Comparison of ENCODE assay signal across 8 mouse cellular contexts in genomic region chr11:101315082-101315650, GRCm38 (mm10). TPM values are rescaled to one million over a fixed set of nuclear protein-coding genes. Genes with fewer than 3 reads are reported as not detected.
DNase-seq lines count a peak whose midpoint lies in the region; ATAC-seq and TF ChIP-seq lines count a peak whose summit lies in the region.

No protein-coding gene starts in this region.

- H3K4me3 ChIP-seq in heart, embryonic 13.5 days, result peak overlapping the region; percentile 88
- peak overlapping the region; percentile 81 to 91 for H3K4me3 ChIP-seq in ES-E14 (ENCODE audit: insufficient read depth in 1 of 2, low read depth in 1 of 2, low read length in 2 of 2, poor library complexity in 1 of 2, severe bottlenecking in 1 of 2)
- H3K4me3 ChIP-seq in heart, postnatal 0 days (ENCODE audit: low read depth, low read length), result peak overlapping the region; percentile 93
- peak overlapping the region; percentile 97 for H3K4me3 ChIP-seq in macrophage (ENCODE audit: inconsistent target)

- no peak for ATAC-seq in heart, embryonic 13.5 days (ENCODE audit: extremely low read depth, insufficient number of reproducible peaks, low FRiP score, low TSS enrichment)
- ATAC-seq in heart, postnatal 0 days (ENCODE audit: insufficient read depth, low read depth), result no peak

- peak overlapping the region; percentile 83 for H3K4me2 ChIP-seq in heart, embryonic 13.5 days
- H3K4me2 ChIP-seq in heart, postnatal 0 days (ENCODE audit: low read depth, low read length), result peak overlapping the region; percentile 89

- peak overlapping the region; percentile 97 for H3K9ac ChIP-seq in heart, embryonic 13.5 days
- H3K9ac ChIP-seq in ES-E14 (ENCODE audit: insufficient read depth, low read depth, low read length, poor library complexity, severe bottlenecking), result peak overlapping the region; percentile 92; the same call in 1 of the 2 replicates
- H3K9ac ChIP-seq in heart, postnatal 0 days (replicated peaks; ENCODE audit: low read depth, low read length), result peak overlapping the region; percentile 86

- in situ Hi-C loops in ES-E14 (cut with MboI; ENCODE audit: low sequenced_read_pairs in 2 of 2, unreplicated experiment in 2 of 2), result no loop called here

- H3K36me3 ChIP-seq in heart, embryonic 13.5 days, result peaks cover 25% of the 10 kb centered on the region
- H3K36me3 ChIP-seq in ES-E14 (ENCODE audit: control insufficient read depth, insufficient read depth, low read length, poor library complexity, severe bottlenecking) (peaks cover 16% of the 10 kb centered on the region), macrophage (ENCODE audit: inconsistent target) (peaks cover 15% of the 10 kb centered on the region)
- H3K36me3 ChIP-seq in heart, postnatal 0 days (replicated peaks; ENCODE audit: control insufficient read depth, insufficient read depth, low read length), result peaks cover 20% of the 10 kb centered on the region

- TF ChIP-seq EP300 in heart, postnatal 0 days (IDR thresholded peaks at IDR 0.05; ENCODE audit: low read depth), result no peak

- TF ChIP-seq CTCF in heart, postnatal 0 days (IDR thresholded peaks at IDR 0.05; ENCODE audit: low read depth), result no peak

- H3K27ac ChIP-seq in heart, embryonic 13.5 days (replicated peaks), result peak overlapping the region; percentile 87
- H3K27ac ChIP-seq in ES-E14 (ENCODE audit: insufficient read depth, low read depth, low read length, poor library complexity, severe bottlenecking) (peak overlapping the region; percentile 96; the same call in 1 of the 2 replicates), macrophage (peak overlapping the region; percentile 65)
- peak overlapping the region; percentile 60; the same call in 1 of the 2 replicates for H3K27ac ChIP-seq in heart, postnatal 0 days (ENCODE audit: low read depth)

- H3K4me1 ChIP-seq in heart, embryonic 13.5 days, result peaks cover 17% of the 10 kb centered on the region
- H3K4me1 ChIP-seq in ES-E14 (ENCODE audit: control insufficient read depth in 2 of 2, insufficient read depth in 2 of 2, low read length in 2 of 2, poor library complexity in 1 of 2), result no peaks in the 10 kb centered on the region; a peak in 1 of 4 replicates
- peaks cover 3% of the 10 kb centered on the region; the same call in 1 of the 2 replicates for H3K4me1 ChIP-seq in heart, postnatal 0 days (ENCODE audit: control insufficient read depth, insufficient read depth)

- peaks cover 31% of the 10 kb centered on the region for H3K79me2 ChIP-seq in macrophage (ENCODE audit: inconsistent target)

- intact Hi-C loops in heart, postnatal 36 days (cut with DNase I), result no loop called here

- no peak for DNase-seq in heart, postnatal 36 days
- DNase-seq in ES-E14 (ENCODE audit: low read depth, low spot score), result no peak
- no peak for DNase-seq in heart, postnatal 0 days (ENCODE audit: low spot score)
- no peak for DNase-seq in Muller cell, postnatal 12 days (ENCODE audit: inconsistent ontology term)
- DNase-seq in cerebellum, adult 18-20 months, result no peak
- DNase-seq in urinary bladder, postnatal 10 days (ENCODE audit: low spot score), result no peak

- no peaks in the 10 kb centered on the region for H3K27me3 ChIP-seq in heart, embryonic 13.5 days (replicated peaks)
- no peaks in the 10 kb centered on the region for H3K27me3 ChIP-seq in heart, postnatal 0 days (ENCODE audit: control insufficient read depth, insufficient read depth, low read length)

- H3K9me3 ChIP-seq in heart, embryonic 13.5 days, result no peaks in the 10 kb centered on the region
- H3K9me3 ChIP-seq in ES-E14 (ENCODE audit: control insufficient read depth, insufficient read depth, low read depth, low read length), result no peaks in the 10 kb centered on the region
- H3K9me3 ChIP-seq in heart, postnatal 0 days (replicated peaks; ENCODE audit: control insufficient read depth, low read length), result no peaks in the 10 kb centered on the region

- 79% methylated on average over 8 of the region's 8 CpGs for WGBS in heart, embryonic 13.5 days
- 84% methylated on average over 8 of the region's 8 CpGs for WGBS in heart, postnatal 0 days
- WGBS in macrophage (ENCODE audit: missing documents), result 91% methylated on average over 5 of the region's 8 CpGs

TF ChIP-seq in ES-E14, 5 proteins besides CTCF, POLR2A, EP300 and RAD21:
- TF ChIP-seq CHD2 (IDR thresholded peaks at IDR 0.05; ENCODE audit: low read depth, low read length) (no peak), ZC3H11A (IDR thresholded peaks at IDR 0.05; ENCODE audit: borderline replicate concordance, low read depth, low read length) (no peak), MAFK (IDR thresholded peaks at IDR 0.05; ENCODE audit: insufficient read depth, low read depth, low read length) (no peak), ZNF384 (IDR thresholded peaks at IDR 0.05; ENCODE audit: low read depth, low read length) (no peak; the same call in 1 of the 2 replicates), HCFC1 (IDR thresholded peaks at IDR 0.05; ENCODE audit: borderline replicate concordance, insufficient read depth, low read length) (no peak)

RNA-seq across cellular contexts. Expression of gene Psme3, which starts 0.8 kb away (rescaled TPM):
- 99.0 and 105 TPM in 2 replicates for polyA plus RNA-seq in heart, embryonic 13.5 days (2015; fragmentation: Nextera tagmentation; extraction: Ambion mirVana)
- total RNA-seq in heart, postnatal 36 days (2021), result 10 to 100 TPM; 73.9 to 85.2 TPM
- total RNA-seq in ES-E14 (2012; rRNA removed), result 40.0 and 57.0 TPM in 2 replicates
- total RNA-seq in heart, postnatal 0 days (2014; rRNA removed; ENCODE audit: low replicate concordance), result 44.7 and 52.2 TPM in 2 replicates
- 47.8 and 52.0 TPM in 2 replicates for polyA plus RNA-seq in heart, postnatal 0 days (2015; fragmentation: Nextera tagmentation; extraction: Ambion mirVana)
- total RNA-seq in macrophage (2018; cell fraction: chromatin; rRNA removed), result 100 to 1,000 TPM in 1 of 26 experiments, 10 to 100 TPM in 25; 20.7 to 101 (median 49.4) TPM
- 10 to 100 TPM; 58.1 to 84.9 (median 69.8) TPM for total RNA-seq in macrophage (2018; cell fraction: cytosol; rRNA removed)
- 10 to 100 TPM; 34.0 to 85.5 (median 52.9) TPM for total RNA-seq in macrophage (2018; cell fraction: nucleus; rRNA removed)
- 53.0 to 111 TPM (median 98.6 TPM) in 3 replicates for polyA plus RNA-seq in macrophage (2018)

RNA-seq across cellular contexts. Expression of gene Aoc2, which starts 9.7 kb away (rescaled TPM):
- polyA plus RNA-seq in heart, embryonic 13.5 days (2015; fragmentation: Nextera tagmentation; extraction: Ambion mirVana), result 0.70 and 0.75 TPM in 2 replicates
- 1 to 10 TPM; 1.8 to 2.2 TPM for total RNA-seq in heart, postnatal 36 days (2021)
- 4.6 and 5.0 TPM in 2 replicates for total RNA-seq in ES-E14 (2012; rRNA removed)
- 1.8 and 2.0 TPM in 2 replicates for total RNA-seq in heart, postnatal 0 days (2014; rRNA removed; ENCODE audit: low replicate concordance)
- polyA plus RNA-seq in heart, postnatal 0 days (2015; fragmentation: Nextera tagmentation; extraction: Ambion mirVana), result 0.16 and 0.30 TPM in 2 replicates
- 10 to 100 TPM in 8 of 26 experiments, 1 to 10 TPM in 18; 2.8 to 12.9 (median 8.1) TPM for total RNA-seq in macrophage (2018; cell fraction: chromatin; rRNA removed)
- 1 to 10 TPM in 1 of 26 experiments, under 1 TPM in 25; 0.23 to 1.2 (median 0.44) TPM for total RNA-seq in macrophage (2018; cell fraction: cytosol; rRNA removed)
- 10 to 100 TPM in 1 of 26 experiments, 1 to 10 TPM in 25; 2.0 to 12.2 (median 6.2) TPM for total RNA-seq in macrophage (2018; cell fraction: nucleus; rRNA removed)
- 0.43 to 1.0 TPM (median 0.67 TPM) in 3 replicates for polyA plus RNA-seq in macrophage (2018)

RNA-seq across cellular contexts. Expression of gene Becn1, which starts 13.1 kb away (rescaled TPM):
- polyA plus RNA-seq in heart, embryonic 13.5 days (2015; fragmentation: Nextera tagmentation; extraction: Ambion mirVana), result 128 and 130 TPM in 2 replicates
- 10 to 100 TPM; 88.6 to 98.7 TPM for total RNA-seq in heart, postnatal 36 days (2021)
- total RNA-seq in ES-E14 (2012; rRNA removed), result 80.6 and 89.2 TPM in 2 replicates
- 73.0 and 88.2 TPM in 2 replicates for total RNA-seq in heart, postnatal 0 days (2014; rRNA removed; ENCODE audit: low replicate concordance)
- polyA plus RNA-seq in heart, postnatal 0 days (2015; fragmentation: Nextera tagmentation; extraction: Ambion mirVana), result 98.9 and 107 TPM in 2 replicates
- total RNA-seq in macrophage (2018; cell fraction: chromatin; rRNA removed), result 100 to 1,000 TPM; 148 to 234 (median 192) TPM
- 100 to 1,000 TPM; 109 to 186 (median 126) TPM for total RNA-seq in macrophage (2018; cell fraction: cytosol; rRNA removed)
- 100 to 1,000 TPM; 123 to 187 (median 151) TPM for total RNA-seq in macrophage (2018; cell fraction: nucleus; rRNA removed)
- polyA plus RNA-seq in macrophage (2018), result 89.3 to 112 TPM (median 98.9 TPM) in 3 replicates

RNA-seq across cellular contexts. Expression of gene Aoc3, which starts 15.2 kb away (rescaled TPM):
- polyA plus RNA-seq in heart, embryonic 13.5 days (2015; fragmentation: Nextera tagmentation; extraction: Ambion mirVana), result 0.28 and 0.32 TPM in 2 replicates
- 10 to 100 TPM; 13.5 to 16.7 TPM for total RNA-seq in heart, postnatal 36 days (2021)
- total RNA-seq in ES-E14 (2012; rRNA removed), result 0.62 and 0.95 TPM in 2 replicates
- 14.4 and 23.9 TPM in 2 replicates for total RNA-seq in heart, postnatal 0 days (2014; rRNA removed; ENCODE audit: low replicate concordance)
- 2.5 and 2.8 TPM in 2 replicates for polyA plus RNA-seq in heart, postnatal 0 days (2015; fragmentation: Nextera tagmentation; extraction: Ambion mirVana)
- total RNA-seq in macrophage (2018; cell fraction: chromatin; rRNA removed), result under 1 TPM in 3 of 26 experiments, not detected in 23; 0.13 to 0.92 (median 0.20) TPM
- total RNA-seq in macrophage (2018; cell fraction: cytosol; rRNA removed), result not detected
- under 1 TPM in 4 of 26 experiments, not detected in 22; 0.15 to 0.41 (median 0.23) TPM for total RNA-seq in macrophage (2018; cell fraction: nucleus; rRNA removed)
- polyA plus RNA-seq in macrophage (2018), result not detected in 3 replicates

RNA-seq across cellular contexts. Expression of gene Coa3, which starts 36.3 kb away (rescaled TPM):
- 165 and 171 TPM in 2 replicates for polyA plus RNA-seq in heart, embryonic 13.5 days (2015; fragmentation: Nextera tagmentation; extraction: Ambion mirVana)
- 10 to 100 TPM; 90.1 to 92.7 TPM for total RNA-seq in heart, postnatal 36 days (2021)
- 107 and 139 TPM in 2 replicates for total RNA-seq in ES-E14 (2012; rRNA removed)
- total RNA-seq in heart, postnatal 0 days (2014; rRNA removed; ENCODE audit: low replicate concordance), result 175 and 216 TPM in 2 replicates
- 189 and 206 TPM in 2 replicates for polyA plus RNA-seq in heart, postnatal 0 days (2015; fragmentation: Nextera tagmentation; extraction: Ambion mirVana)
- 10 to 100 TPM in 8 of 26 experiments, 1 to 10 TPM in 18; 1.3 to 26.6 (median 7.3) TPM for total RNA-seq in macrophage (2018; cell fraction: chromatin; rRNA removed)
- 10 to 100 TPM; 54.4 to 93.5 (median 76.8) TPM for total RNA-seq in macrophage (2018; cell fraction: cytosol; rRNA removed)
- 10 to 100 TPM in 22 of 26 experiments, 1 to 10 TPM in 4; 7.4 to 34.7 (median 16.9) TPM for total RNA-seq in macrophage (2018; cell fraction: nucleus; rRNA removed)
- 46.1 to 108 TPM (median 103 TPM) in 3 replicates for polyA plus RNA-seq in macrophage (2018)
